In genomic region chr10:122802218-122802617, GRCm38 (mm10) we compare ENCODE assay signal across 8 mouse cellular contexts.
DNase-seq lines count a peak whose midpoint lies in the region; TF ChIP-seq lines count a peak whose summit lies in the region.

No protein-coding gene starts in this region.

- H3K4me3 ChIP-seq in spleen, adult 2 months (ENCODE audit: extremely low read depth, insufficient read depth, insufficient read length), result no peak overlapping the region
- H3K4me3 ChIP-seq in thymus, adult 2 months (ENCODE audit: control insufficient read depth, insufficient read depth, low read length), result no peak overlapping the region

- TF ChIP-seq CTCF in spleen, adult 2 months (IDR thresholded peaks at IDR 0.05; ENCODE audit: extremely low read depth, insufficient read depth, insufficient read length, insufficient replicate concordance), result no peak
- no peak for TF ChIP-seq CTCF in thymus, adult 2 months (IDR thresholded peaks at IDR 0.05; ENCODE audit: borderline replicate concordance, control insufficient read depth, extremely low read depth, insufficient read depth, low read length, poor library complexity)

- no peak for TF ChIP-seq POLR2A in spleen, adult 2 months (IDR thresholded peaks at IDR 0.05; ENCODE audit: low read depth, low read length)
- TF ChIP-seq POLR2A in thymus, adult 2 months (IDR thresholded peaks at IDR 0.05; ENCODE audit: control insufficient read depth, extremely low read depth, insufficient read depth, low read length, poor library complexity), result no peak

- H3K36me3 ChIP-seq in spleen, adult 2 months (ENCODE audit: control insufficient read depth, insufficient read depth, low read length), result no peaks in the 10 kb centered on the region
- H3K36me3 ChIP-seq in thymus, adult 2 months (ENCODE audit: control insufficient read depth, insufficient read depth, low read length), result peaks cover 15% of the 10 kb centered on the region; the same call in 1 of the 2 replicates

- peaks cover 5% of the 10 kb centered on the region for H3K4me1 ChIP-seq in spleen, adult 2 months (ENCODE audit: control insufficient read depth, insufficient read depth, insufficient read length)
- H3K4me1 ChIP-seq in thymus, adult 2 months (replicated peaks; ENCODE audit: control insufficient read depth, insufficient read depth, low read length), result peaks cover 39% of the 10 kb centered on the region

- WGBS in spleen, adult 2 months, result 76% methylated on average over 30 of the region's 30 CpGs
- 84% methylated on average over 30 of the region's 30 CpGs for WGBS in thymus, adult 2 months

- DNase-seq in embryo, embryonic 11 days, result peak; percentile 52
- DNase-seq in embryo, embryonic 10 days (ENCODE audit: low spot score), result no peak
- peak in 1 of 2 experiments; percentile 26 for DNase-seq in spleen, adult 2 months (ENCODE audit: low read depth in 1 of 2, low spot score in 2 of 2)
- no peak for DNase-seq in spleen, adult 12 weeks (ENCODE audit: low spot score)
- peak; percentile 23 for DNase-seq in liver
- peak; percentile 62 for DNase-seq in thymus, adult 2 months
- DNase-seq in T-cell, adult 2 months (ENCODE audit: low spot score), result no peak
- DNase-seq in left cerebral cortex, postnatal 4 days, result no peak

- intact Hi-C loops in left cerebral cortex, postnatal 4 days (cut with DNase I), result loop anchor here (2.0 to 10.0 kb wide), 2 partner anchors 203 to 293 kb away; no protein-coding TSS in a partner anchor

- no peaks in the 10 kb centered on the region for H3K27me3 ChIP-seq in spleen, adult 2 months (ENCODE audit: control insufficient read depth, insufficient read depth, low read length)
- H3K27me3 ChIP-seq in thymus, adult 2 months (ENCODE audit: control insufficient read depth, insufficient read depth, low read length), result no peaks in the 10 kb centered on the region

- H3K27ac ChIP-seq in spleen, adult 2 months (ENCODE audit: insufficient read depth, low read length), result 0 out of 2 replicates have a peak overlapping the region, but pooled peaks have one; percentile 16
- no peak overlapping the region for H3K27ac ChIP-seq in thymus, adult 2 months (ENCODE audit: control insufficient read depth, insufficient read depth, low read length)

Comparison
In these comparisons a context has a peak if more than half of its experiments do, and no peak if none do; other contexts are left out.
1. DNase-seq: peak in embryo, embryonic 11 days (single experiment), liver (single experiment) and thymus, adult 2 months (single experiment); none in embryo, embryonic 10 days (single experiment), spleen, adult 12 weeks (single experiment), T-cell, adult 2 months (single experiment) and left cerebral cortex, postnatal 4 days (single experiment).